In the genomic region with DNA sequence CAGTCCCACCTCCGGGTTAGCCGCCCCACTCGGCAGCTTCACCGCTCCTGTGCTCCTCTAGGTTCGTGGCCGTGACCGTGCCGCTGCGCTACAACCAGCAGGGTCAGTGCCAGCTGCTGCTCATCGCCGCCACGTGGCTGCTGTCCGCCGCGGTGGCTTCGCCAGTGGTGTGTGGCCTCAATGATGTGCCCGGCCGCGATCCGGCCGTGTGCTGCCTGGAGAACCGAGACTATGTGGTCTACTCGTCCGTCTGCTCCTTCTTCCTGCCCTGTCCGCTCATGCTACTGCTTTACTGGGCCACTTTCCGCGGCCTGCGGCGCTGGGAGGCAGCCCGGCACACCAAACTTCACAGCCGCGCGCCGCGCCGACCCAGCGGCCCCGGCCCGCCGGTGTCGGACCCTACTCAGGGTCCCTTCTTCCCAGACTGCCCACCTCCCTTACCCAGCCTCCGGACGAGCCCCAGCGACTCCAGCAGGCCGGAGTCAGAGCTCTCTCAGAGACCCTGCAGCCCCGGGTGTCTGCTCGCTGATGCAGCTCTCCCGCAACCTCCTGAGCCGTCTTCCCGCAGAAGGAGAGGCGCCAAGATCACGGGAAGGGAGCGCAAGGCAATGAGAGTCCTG, we compare ENCODE assay signal across 9 mouse cellular contexts. TPM values are rescaled to one million over a fixed set of nuclear protein-coding genes. Genes with fewer than 3 reads are reported as not detected.
DNase-seq lines count a peak whose midpoint lies in the region; ATAC-seq and TF ChIP-seq lines count a peak whose summit lies in the region.
"Had no signal": no experiment of that assay in that cellular context is flagged by ENCODE, and none has a peak within 500 bp of the region (broad histone marks: within the 10 kb centered on the region; RNA-seq: fewer than 3 reads in every experiment).

No protein-coding gene starts in this region.

- peaks cover 3% of the 10 kb centered on the region; the same call in 1 of the 2 replicates for H3K27me3 ChIP-seq in kidney, adult 2 months (replicated peaks; ENCODE audit: control insufficient read depth, insufficient read depth, low read length)
- peaks cover 63% of the 10 kb centered on the region for H3K27me3 ChIP-seq in heart, embryonic 14.5 days (ENCODE audit: control insufficient read depth, insufficient read depth, low read length)
- H3K27me3 ChIP-seq in limb, embryonic 15.5 days, result peaks cover 54% of the 10 kb centered on the region

- under 1% methylated on average over 53 of the region's 53 CpGs for WGBS in kidney, adult 2 months
- 1% methylated on average over 53 of the region's 53 CpGs for WGBS in heart, embryonic 14.5 days
- under 1% methylated on average over 53 of the region's 53 CpGs for WGBS in limb, embryonic 15.5 days

- peaks cover 5% of the 10 kb centered on the region for H3K4me1 ChIP-seq in kidney, adult 2 months (ENCODE audit: control insufficient read depth, insufficient read depth, low read length)
- H3K4me1 ChIP-seq in heart, embryonic 14.5 days (ENCODE audit: control insufficient read depth in 2 of 2, insufficient read depth in 2 of 2, low read length in 2 of 2), result peaks cover 4 to 22% of the 10 kb centered on the region in 2 experiments; a peak in 3 of 4 replicates
- H3K4me1 ChIP-seq in limb, embryonic 15.5 days, result peaks cover 29% of the 10 kb centered on the region

- H3K9me3 ChIP-seq in heart, embryonic 14.5 days (ENCODE audit: control insufficient read depth, low read length), result no peaks in the 10 kb centered on the region
- no peaks in the 10 kb centered on the region for H3K9me3 ChIP-seq in limb, embryonic 15.5 days

- H3K4me2 ChIP-seq in heart, embryonic 14.5 days (ENCODE audit: low read length), result peak overlapping the region; percentile 74
- peak overlapping the region; percentile 84 for H3K4me2 ChIP-seq in limb, embryonic 15.5 days

- H3K36me3 ChIP-seq in kidney, adult 2 months (ENCODE audit: control insufficient read depth, insufficient read depth, low read length), result no peaks in the 10 kb centered on the region
- H3K36me3 ChIP-seq in heart, embryonic 14.5 days (ENCODE audit: control insufficient read depth, insufficient read depth, low read length), result peaks cover 12% of the 10 kb centered on the region
- H3K36me3 ChIP-seq in limb, embryonic 15.5 days, result peaks cover 9% of the 10 kb centered on the region

- H3K9ac ChIP-seq in heart, embryonic 14.5 days (ENCODE audit: low read length), result peak overlapping the region; percentile 49; the same call in 1 of the 2 replicates
- H3K9ac ChIP-seq in limb, embryonic 15.5 days, result peak overlapping the region; percentile 35; the same call in 1 of the 2 replicates

- H3K4me3 ChIP-seq in kidney, adult 2 months (ENCODE audit: insufficient read depth, low read depth, low read length), result no peak overlapping the region; the same call in 1 of the 2 replicates
- H3K4me3 ChIP-seq in heart, embryonic 14.5 days (ENCODE audit: control insufficient read depth in 1 of 2, insufficient read depth in 1 of 2, low read depth in 1 of 2, low read length in 2 of 2), result peak overlapping the region; percentile 24 to 44
- H3K4me3 ChIP-seq in limb, embryonic 15.5 days, result peak overlapping the region; percentile 38
- H3K4me3 ChIP-seq: myocyte had no signal

- ATAC-seq in heart, embryonic 14.5 days (ENCODE audit: insufficient number of reproducible peaks, insufficient read depth, low FRiP score, low read depth), result no peak
- ATAC-seq in limb, embryonic 15.5 days (ENCODE audit: insufficient number of reproducible peaks, low FRiP score, low TSS enrichment, low read depth), result no peak
- ATAC-seq in monocyte, adult 5-6 weeks (replicated peaks; ENCODE audit: insufficient number of reproducible peaks, low FRiP score, low TSS enrichment, poor library complexity, severe bottlenecking), result 0 out of 2 replicates have a peak, but pooled peaks have one; percentile 29

- no peak overlapping the region for H3K27ac ChIP-seq in kidney, adult 2 months (ENCODE audit: insufficient read depth, low read depth, low read length)
- no peak overlapping the region for H3K27ac ChIP-seq in heart, embryonic 14.5 days (replicated peaks in 1 of 2; ENCODE audit: control insufficient read depth in 1 of 2, insufficient read depth in 1 of 2, low read depth in 2 of 2, low read length in 2 of 2)
- no peak overlapping the region for H3K27ac ChIP-seq in limb, embryonic 15.5 days

- no peak for TF ChIP-seq POLR2A in kidney, adult 2 months (IDR thresholded peaks at IDR 0.05; ENCODE audit: low read depth, low read length)
- TF ChIP-seq POLR2A in brain, embryonic 14.5 days (IDR thresholded peaks at IDR 0.05; ENCODE audit: borderline replicate concordance, extremely low read depth, insufficient read depth, insufficient read length, poor library complexity, severe bottlenecking), result no peak

- peak; percentile 25; the same call in 1 of the 2 replicates for TF ChIP-seq CTCF in kidney, adult 2 months (conservative IDR thresholded peaks at IDR 0.05; ENCODE audit: insufficient read depth, insufficient read length, low read depth, low read length)
- TF ChIP-seq CTCF in brain, embryonic 14.5 days (IDR thresholded peaks at IDR 0.05; ENCODE audit: borderline replicate concordance, extremely low read depth, insufficient read depth, insufficient read length), result peak; percentile 7; the same call in 1 of the 2 replicates

- peak; percentile 43 for DNase-seq in kidney, adult 2 months
- DNase-seq in kidney, adult 8-10 months, result no peak
- DNase-seq in brain, embryonic 14.5 days (ENCODE audit: low read depth), result peak; percentile 19
- DNase-seq in MN1 (ENCODE audit: low spot score), result no peak
- no peak for DNase-seq in layer of hippocampus, postnatal 36 days

RNA-seq across cellular contexts. Expression of a gene that starts 2.2 kb away (rescaled TPM):
- 0.03 TPM in 1 of 2 replicates, not detected in the other for polyA plus RNA-seq in kidney, adult 2 months (2012; rRNA removed)
- 1.2 and 1.4 TPM in 2 replicates for polyA plus RNA-seq in brain, embryonic 14.5 days (2012; rRNA removed)
- polyA plus RNA-seq in heart, embryonic 14.5 days (2014; fragmentation: Nextera tagmentation; extraction: Ambion mirVana), result not detected in 2 replicates
- polyA plus RNA-seq in limb, embryonic 15.5 days (2015; fragmentation: Nextera tagmentation; extraction: Ambion mirVana), result 1.5 TPM in 2 replicates
- total RNA-seq in monocyte, adult 5-6 weeks (2017), result not detected in 3 replicates
- total RNA-seq in layer of hippocampus, postnatal 36 days (2021), result under 1 TPM in 1 of 2 experiments, not detected in 1; 0.18 TPM
- polyA plus RNA-seq: myocyte had no signal

RNA-seq across cellular contexts. Expression of a gene that starts 15.0 kb away (rescaled TPM):
- 2.0 and 2.7 TPM in 2 replicates for polyA plus RNA-seq in kidney, adult 2 months (2012; rRNA removed)
- 2.4 and 3.8 TPM in 2 replicates for polyA plus RNA-seq in brain, embryonic 14.5 days (2012; rRNA removed)
- 1.6 and 2.3 TPM in 2 replicates for polyA plus RNA-seq in heart, embryonic 14.5 days (2014; fragmentation: Nextera tagmentation; extraction: Ambion mirVana)
- 11.3 and 16.5 TPM in 2 replicates for polyA plus RNA-seq in limb, embryonic 15.5 days (2015; fragmentation: Nextera tagmentation; extraction: Ambion mirVana)
- not detected in 3 replicates for total RNA-seq in monocyte, adult 5-6 weeks (2017)
- not detected for total RNA-seq in layer of hippocampus, postnatal 36 days (2021)

RNA-seq across cellular contexts. Expression of a gene that starts 17.4 kb away (rescaled TPM):
- polyA plus RNA-seq in kidney, adult 2 months (2012; rRNA removed), result 129 and 145 TPM in 2 replicates
- polyA plus RNA-seq in brain, embryonic 14.5 days (2012; rRNA removed), result 0.04 and 0.06 TPM in 2 replicates
- not detected in 2 replicates for polyA plus RNA-seq in heart, embryonic 14.5 days (2014; fragmentation: Nextera tagmentation; extraction: Ambion mirVana)
- polyA plus RNA-seq in limb, embryonic 15.5 days (2015; fragmentation: Nextera tagmentation; extraction: Ambion mirVana), result 0.19 and 0.29 TPM in 2 replicates
- not detected in 3 replicates for total RNA-seq in monocyte, adult 5-6 weeks (2017)
- not detected for total RNA-seq in layer of hippocampus, postnatal 36 days (2021)

RNA-seq across cellular contexts. Expression of a gene that starts 27.7 kb away (rescaled TPM):
- polyA plus RNA-seq in kidney, adult 2 months (2012; rRNA removed), result 51.6 and 57.5 TPM in 2 replicates
- 1.3 and 1.6 TPM in 2 replicates for polyA plus RNA-seq in brain, embryonic 14.5 days (2012; rRNA removed)
- 2.8 and 4.7 TPM in 2 replicates for polyA plus RNA-seq in heart, embryonic 14.5 days (2014; fragmentation: Nextera tagmentation; extraction: Ambion mirVana)
- 3.1 and 3.4 TPM in 2 replicates for polyA plus RNA-seq in limb, embryonic 15.5 days (2015; fragmentation: Nextera tagmentation; extraction: Ambion mirVana)
- 76.2 to 126 TPM (median 78.7 TPM) in 3 replicates for total RNA-seq in monocyte, adult 5-6 weeks (2017)
- total RNA-seq in layer of hippocampus, postnatal 36 days (2021), result 1 to 10 TPM in 1 of 2 experiments, under 1 TPM in 1; 0.51 to 1.2 TPM

RNA-seq across cellular contexts. Expression of a gene that starts 33.5 kb away (rescaled TPM):
- 25.4 and 26.8 TPM in 2 replicates for polyA plus RNA-seq in kidney, adult 2 months (2012; rRNA removed)
- polyA plus RNA-seq in brain, embryonic 14.5 days (2012; rRNA removed), result 43.3 and 82.1 TPM in 2 replicates
- polyA plus RNA-seq in heart, embryonic 14.5 days (2014; fragmentation: Nextera tagmentation; extraction: Ambion mirVana), result 36.9 and 42.1 TPM in 2 replicates
- polyA plus RNA-seq in limb, embryonic 15.5 days (2015; fragmentation: Nextera tagmentation; extraction: Ambion mirVana), result 68.6 and 70.8 TPM in 2 replicates
- total RNA-seq in monocyte, adult 5-6 weeks (2017), result 10.2 to 21.2 TPM (median 16.0 TPM) in 3 replicates
- total RNA-seq in layer of hippocampus, postnatal 36 days (2021), result 10 to 100 TPM; 79.4 to 82.5 TPM

Comparison
In these comparisons a context has a peak if more than half of its experiments do, and no peak if none do; other contexts are left out.
1. DNase-seq: peak in kidney, adult 2 months (single experiment) and brain, embryonic 14.5 days (single experiment); none in kidney, adult 8-10 months (0 of 2), MN1 (single experiment) and layer of hippocampus, postnatal 36 days (0 of 2).
2. RNA of a gene that starts 17.4 kb away (polyA plus RNA-seq): 129 to 145 TPM in kidney, adult 2 months; 0.19 to 0.29 TPM in limb, embryonic 15.5 days, 0.04 to 0.06 TPM in brain, embryonic 14.5 days and not detected in heart, embryonic 14.5 days; every median in the first group is over 100 times any median in the second.